ENCODE assay signal across 14 mouse cellular contexts in genomic region chr12:8181744-8182143, GRCm38 (mm10).
"Had no signal": no experiment of that assay in that cellular context is flagged by ENCODE, and none has a peak within 500 bp of the region (broad histone marks: within the 10 kb centered on the region; RNA-seq: fewer than 3 reads in every experiment).

No protein-coding gene starts in this region.

- H3K27me3 ChIP-seq: limb, embryonic 13.5 days; liver, embryonic 15.5 days; megakaryocyte, embryonic 14.5 days; midbrain, embryonic 15.5 days; neural tube, embryonic 13.5 days had no signal

- H3K4me1 ChIP-seq: limb, embryonic 13.5 days; liver, embryonic 15.5 days; megakaryocyte, embryonic 14.5 days; midbrain, embryonic 15.5 days; neural tube, embryonic 13.5 days had no signal

- H3K36me3 ChIP-seq: limb, embryonic 13.5 days; liver, embryonic 15.5 days; midbrain, embryonic 15.5 days; neural tube, embryonic 13.5 days had no signal

- H3K4me3 ChIP-seq: layer of hippocampus, adult 2 months; limb, embryonic 13.5 days; liver, embryonic 15.5 days; megakaryocyte, embryonic 14.5 days; midbrain, embryonic 15.5 days; neural tube, embryonic 13.5 days had no signal

- H3K27ac ChIP-seq: layer of hippocampus, adult 2 months; limb, embryonic 13.5 days; liver, embryonic 15.5 days; macrophage; midbrain, embryonic 15.5 days; neural tube, embryonic 13.5 days had no signal

- H3K9me3 ChIP-seq: limb, embryonic 13.5 days; liver, embryonic 15.5 days; megakaryocyte, embryonic 14.5 days; midbrain, embryonic 15.5 days; neural tube, embryonic 13.5 days had no signal

- DNase-seq: kidney, adult 8-10 months; kidney, postnatal 4 days; left cerebral cortex, postnatal 4 days; lung, adult 2 months; lung, postnatal 10 days; right cerebral cortex, postnatal 14 days; thymus, postnatal 4 days had no signal
